Mouse (Mus musculus): Measurements from ENCODE around the gene Plscr2.

Plscr2 gene

DNA sequence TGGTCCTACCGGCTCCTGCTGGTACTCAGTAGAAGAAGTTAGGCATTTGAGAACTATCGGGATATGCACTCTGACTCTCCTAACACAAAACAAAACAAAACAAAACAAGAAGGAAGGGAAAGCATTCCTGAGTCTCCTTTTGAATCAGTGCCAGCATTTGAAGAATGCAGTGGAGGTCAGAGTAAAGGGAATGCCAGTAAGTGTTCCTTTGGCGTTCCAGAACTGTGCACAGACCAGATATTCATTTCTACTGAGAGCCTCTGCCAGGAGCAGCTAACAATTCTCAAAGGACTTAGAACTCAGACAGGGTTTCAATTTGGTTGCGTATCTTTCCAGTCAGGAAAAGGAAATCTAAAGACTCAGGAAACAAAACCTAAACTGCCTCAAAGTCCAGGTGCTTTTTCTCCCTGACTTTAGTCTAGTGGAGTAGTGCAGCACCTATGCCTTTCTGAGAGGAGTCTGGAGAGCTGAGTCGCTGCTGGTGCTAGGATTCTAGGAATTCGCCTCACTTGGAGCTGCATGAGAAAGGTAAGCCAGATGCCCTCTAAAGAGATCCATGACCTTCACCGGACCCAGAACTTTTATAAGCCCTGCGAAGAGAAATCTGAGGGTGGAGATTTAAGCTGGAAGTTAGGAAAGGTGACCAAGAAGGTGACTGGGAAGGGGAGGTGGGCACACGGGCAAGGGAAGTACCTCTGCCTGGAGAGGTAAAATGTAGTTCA lies at the start of gene Plscr2:
Gene Plscr2 (plus strand): TSS at position 117 of the 722 bp plus-strand sequence.
- DNase-seq, result peak; percentile 47

DNA sequence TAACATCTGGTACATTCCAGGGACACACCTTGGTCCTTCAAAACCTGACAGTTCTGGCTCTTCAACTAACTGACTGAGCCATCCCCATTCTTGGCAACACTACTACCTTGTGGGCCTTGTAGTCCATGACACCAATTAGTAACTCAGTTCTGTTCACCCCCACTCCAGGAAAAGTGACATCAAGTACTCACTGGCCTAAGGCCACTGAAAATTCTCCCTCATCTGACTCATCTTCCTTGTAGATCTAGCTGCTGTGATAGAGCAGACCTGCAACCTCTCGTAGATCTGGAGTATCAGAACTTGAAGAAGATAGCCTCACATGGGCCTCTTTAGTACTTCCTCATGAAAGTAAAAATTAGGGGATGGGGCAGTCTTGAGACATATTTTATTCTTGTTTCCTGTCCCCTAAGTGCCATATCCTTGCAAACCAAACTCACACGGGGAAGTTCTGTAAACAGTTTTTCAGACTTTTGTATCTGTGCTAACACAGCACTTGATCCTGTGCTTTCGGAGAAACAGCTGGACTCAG lies 49.2 kb upstream of the Plscr2 start:
- no peak for DNase-seq

DNA sequence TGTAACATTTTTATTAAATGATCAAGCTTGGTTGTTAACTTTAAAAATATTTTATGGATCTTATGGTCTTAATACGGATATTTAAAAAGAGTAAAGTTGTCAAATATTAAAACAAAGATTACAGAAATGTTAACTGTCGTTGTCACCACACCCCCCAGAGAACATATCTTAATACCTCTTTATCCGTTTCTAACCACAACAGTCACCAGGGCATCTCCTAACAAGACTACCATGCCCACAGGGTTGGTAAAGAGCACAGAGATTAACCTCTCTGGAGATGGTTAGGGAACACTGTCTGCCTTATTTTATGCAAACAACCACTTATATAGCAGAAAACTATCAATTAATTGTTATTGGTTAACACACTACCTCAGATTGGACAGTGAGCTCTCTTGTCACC lies 48.6 kb upstream of the Plscr2 start:
- DNase-seq, result no peak

DNA sequence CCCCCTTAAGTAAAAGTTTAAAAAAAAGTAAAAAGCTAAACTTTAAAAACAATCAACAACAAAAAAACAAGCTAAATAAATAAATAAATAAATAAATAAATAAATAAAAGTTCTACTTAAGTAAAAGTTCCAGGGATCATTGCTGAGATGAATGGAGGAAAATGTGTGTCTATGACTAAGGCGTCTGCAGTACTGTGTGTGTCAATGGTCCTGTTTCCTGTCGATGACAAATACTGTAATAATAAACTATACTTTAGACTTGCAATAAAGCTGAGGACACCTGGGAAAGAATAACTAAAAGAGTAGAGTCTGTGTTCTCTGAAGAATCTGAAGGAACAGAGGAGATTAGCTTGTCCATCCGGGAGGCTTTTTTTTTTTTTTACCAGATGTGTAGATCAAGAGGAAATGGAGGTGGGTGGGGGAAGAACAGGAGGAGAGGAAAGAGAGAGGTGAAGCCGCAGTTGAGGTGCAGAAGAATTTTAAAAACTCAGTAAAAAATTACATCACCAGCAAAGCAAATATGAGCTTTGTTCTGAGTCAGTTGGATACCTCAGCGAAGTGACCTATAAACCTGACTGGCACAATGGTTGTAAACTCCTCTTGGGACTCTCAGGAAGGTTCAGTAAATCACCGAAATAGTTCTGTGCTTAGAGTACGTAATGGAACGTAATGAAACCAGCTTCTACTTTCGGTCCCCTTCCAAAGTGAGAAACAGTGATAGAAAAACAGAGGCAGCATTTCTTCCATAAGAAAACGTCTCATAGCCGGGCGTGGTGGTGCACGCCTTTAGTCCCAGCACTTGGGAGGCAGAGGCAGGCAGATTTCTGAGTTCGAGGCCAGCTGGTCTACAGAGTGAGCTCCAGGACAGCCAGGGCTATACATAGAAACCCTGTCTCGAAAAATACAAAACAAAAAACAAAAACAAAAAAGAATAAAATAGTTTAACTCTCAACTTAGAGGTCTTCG lies 46.3 kb upstream of the Plscr2 start:
- DNase-seq, result no peak

DNA sequence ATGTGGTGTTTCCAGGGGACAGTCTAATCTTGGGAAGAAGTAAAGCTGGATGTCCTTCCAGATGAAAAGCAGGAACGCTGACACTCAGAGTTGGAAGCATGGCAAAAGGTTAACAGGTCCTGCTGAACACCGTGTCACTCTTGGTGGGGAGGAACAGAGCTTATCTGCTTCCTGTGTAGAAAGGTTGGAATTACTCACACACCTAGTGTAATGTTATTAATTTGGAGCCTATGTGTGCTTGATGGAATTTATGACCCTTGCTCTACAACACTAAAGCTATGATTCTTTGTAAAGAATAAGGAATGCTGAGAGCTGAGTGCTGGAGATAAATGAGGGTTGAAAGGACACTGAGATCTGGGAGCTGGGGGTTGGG lies 45.6 kb upstream of the Plscr2 start:
- no peak for DNase-seq

DNA sequence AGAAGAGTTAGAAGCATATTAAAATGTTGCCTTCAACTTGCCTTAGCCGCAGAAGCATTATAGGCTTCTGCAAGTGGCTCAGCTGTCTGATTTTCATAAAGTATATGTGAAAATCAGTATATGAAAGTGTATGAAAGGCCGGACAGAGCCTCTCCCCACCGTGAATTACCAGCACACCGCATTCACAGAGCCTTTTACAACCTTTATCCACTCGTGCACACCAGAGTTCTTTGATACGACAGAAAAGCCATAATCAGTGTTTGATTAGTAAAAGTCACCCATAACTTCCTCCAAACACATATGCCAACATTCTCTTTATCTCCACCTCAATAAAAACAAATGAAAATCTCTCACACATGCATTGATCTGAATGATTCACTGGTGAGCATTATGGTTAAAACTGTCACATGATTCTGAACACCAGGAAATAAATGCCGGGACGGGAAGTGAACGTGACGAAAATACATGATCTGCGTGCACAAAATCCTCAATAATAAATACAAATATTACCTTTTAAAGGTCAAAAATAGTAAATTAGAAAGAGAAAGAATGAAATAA lies 40.4 kb upstream of the Plscr2 start:
- DNase-seq, result no peak

DNA sequence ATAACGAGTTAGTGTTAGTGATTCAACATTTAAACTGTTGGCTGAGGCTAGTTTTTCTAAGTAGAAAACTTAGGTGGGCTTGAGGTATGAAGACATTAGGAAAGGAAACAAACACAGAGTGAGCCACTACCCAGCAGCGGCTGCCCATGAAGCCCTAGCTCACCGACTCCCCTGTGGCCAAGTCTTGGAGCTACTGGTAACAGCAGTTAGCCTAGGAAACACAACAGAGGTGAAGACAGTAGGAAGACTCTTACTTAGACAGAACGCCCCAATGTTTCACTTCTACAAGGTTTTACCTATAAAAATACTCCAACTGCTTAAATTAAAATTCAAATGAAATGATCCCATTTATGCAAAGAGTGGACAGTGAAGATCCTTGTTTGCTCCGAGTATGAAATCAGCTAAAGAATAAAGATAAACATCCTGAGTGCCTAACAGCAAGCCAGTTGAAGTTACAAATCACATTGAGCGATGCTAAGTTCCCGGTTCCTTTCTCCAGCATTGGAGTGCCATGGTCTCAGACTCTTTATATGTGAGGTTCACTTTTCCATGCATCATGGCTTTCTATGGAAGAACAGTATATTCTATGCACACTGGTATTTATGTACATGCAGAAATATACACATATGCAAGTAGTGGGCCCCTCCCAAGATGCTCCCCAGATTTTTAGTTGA lies 26.5 kb upstream of the Plscr2 start:
- no peak for DNase-seq

DNA sequence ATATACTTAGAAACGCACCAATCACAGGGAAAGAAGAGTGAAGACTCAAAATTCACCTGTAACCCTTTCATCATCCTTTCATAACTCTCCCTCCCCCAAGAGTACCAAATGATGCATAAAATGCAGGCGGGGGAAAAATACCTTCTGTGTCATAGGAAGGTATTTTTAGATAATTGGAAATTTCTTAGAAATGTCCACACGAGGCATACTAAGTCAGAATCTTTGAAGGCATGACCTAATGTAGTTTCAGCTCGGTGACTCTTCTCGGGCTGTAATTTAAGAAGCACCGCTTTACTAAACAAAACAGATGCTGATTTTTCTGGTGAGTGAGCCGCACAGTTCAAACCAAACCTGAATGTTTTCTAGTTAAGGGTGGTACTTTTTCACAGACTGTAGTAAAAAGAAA lies 26.0 kb upstream of the Plscr2 start, which contains the start of gene Plscr1:
Gene Plscr1 (plus strand): TSS at position 304 of the 406 bp plus-strand sequence.
- DNase-seq, result no peak

DNA sequence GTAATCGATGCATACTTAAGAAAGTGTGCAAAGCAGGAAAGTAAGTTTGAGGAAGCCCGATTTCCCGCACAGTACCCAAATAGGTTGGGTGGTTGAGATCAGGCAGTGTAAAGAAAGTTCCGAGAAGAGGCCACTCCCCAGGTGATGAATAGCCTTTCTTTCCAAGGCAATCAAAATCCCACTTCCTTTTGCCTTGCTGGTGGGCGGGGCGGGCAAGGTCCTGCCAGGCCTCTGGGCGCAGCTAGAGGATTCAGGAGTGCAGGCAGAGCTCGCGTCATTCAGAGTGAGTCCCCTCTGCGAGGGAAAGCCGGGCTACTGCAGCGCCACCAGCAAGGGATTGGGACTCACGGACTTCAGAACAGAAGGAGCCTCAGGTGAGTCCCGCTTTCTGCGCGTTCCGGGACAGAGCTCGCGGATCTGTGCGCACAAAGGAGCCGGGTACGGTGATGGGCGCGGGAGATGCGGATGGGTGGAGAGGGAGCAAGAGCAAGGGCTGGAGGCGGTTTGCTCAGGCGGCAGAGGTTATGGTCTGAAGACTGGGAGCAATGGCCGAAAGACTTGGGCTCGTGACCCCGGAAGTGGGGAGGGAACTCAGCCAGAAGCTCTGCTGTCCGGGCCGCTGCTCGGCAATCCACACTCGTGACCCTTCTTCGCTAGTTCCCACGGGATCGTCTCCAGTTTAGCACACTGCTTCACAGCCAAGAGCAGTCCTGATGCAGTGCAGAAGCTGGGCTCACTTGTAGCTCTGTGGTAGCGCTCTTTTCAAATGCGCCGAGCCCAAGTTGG lies 25.2 kb upstream of the Plscr2 start:
- DNase-seq, result peak; percentile 81

DNA sequence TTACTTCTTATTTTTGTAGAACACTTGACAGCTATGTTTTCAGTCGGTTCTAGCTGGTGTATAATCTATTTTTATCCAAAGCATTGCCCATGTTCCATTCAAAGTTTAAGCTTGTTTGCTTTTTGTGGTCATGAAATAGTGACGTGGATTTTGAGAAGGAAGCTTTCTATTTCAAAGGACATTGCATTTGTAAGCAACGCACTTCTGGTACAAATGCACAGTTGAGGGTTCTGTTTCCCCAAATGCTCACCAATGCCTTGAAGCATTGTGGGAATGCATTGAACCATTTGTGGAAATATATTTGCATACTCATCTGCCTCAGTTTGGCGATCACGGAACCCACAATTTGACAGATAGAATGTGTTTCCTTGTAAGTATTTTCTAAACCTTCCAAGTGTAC lies 22.7 kb upstream of the Plscr2 start:
- no peak for DNase-seq

DNA sequence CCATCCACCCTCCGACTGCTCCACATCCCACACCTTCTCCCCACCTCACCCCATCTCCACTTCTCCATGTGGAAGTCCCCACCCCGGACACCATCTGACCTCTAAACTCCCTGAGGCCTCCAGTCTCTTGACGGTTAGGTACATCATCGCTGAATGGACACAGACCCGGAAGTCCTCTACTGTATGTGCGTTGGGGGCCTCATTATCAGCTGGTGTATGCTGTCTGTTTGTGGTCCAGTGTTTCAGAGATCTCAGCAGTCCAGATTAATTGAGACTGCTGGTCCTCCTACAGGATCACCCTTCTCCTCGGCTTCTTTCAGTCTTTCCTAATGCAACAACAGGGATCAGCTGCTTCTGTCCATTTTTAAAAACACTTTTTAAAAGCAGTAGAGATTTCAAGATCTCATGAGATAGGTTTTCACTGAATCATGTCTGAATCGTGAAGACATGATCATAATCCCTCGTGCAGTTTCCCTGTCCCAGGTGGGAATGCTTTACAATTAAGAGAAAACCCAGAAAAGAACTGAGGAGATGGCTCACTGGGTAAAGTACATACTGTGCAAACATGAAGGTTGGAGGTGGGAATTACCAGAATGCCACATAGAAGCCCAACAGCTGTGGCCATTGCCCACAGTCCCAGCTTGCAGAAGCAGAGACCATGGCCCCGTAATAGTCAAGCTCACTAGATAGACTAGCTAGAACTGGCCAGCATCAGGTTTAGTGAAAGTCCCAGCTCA lies 21.6 kb upstream of the Plscr2 start:
- no peak for DNase-seq

DNA sequence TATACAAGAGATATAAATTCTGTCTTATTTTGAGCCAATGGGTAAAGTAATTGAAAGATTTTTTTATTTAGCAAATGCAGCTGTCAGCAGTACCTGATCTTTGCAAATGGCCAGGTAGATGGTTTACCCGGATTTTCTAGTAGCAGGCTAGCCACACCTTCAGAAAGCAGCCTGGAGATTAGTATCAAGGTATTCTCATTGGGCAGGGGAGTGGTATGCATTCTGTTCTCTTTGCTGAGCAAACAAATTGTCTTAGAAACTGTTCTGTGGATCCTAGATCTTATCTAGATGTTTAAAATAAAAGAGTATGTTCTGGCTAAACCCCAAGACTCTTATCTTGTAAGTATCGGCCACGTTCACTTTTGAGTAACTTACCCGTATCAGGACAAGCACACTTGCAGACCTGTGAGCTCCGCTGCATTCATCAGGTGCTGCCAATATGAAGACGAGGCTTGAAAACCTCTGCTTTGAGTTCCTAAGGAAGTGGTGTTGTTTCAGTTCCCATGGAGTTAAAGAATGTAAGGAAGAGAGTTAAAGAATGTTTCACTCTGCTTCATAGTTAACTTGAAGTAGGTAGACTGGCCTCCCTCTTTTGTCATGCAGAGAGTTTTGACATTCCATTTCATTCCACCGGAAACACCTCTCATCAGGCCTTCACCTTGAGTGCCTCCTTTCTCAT lies 14.8 kb upstream of the Plscr2 start:
- no peak for DNase-seq

DNA sequence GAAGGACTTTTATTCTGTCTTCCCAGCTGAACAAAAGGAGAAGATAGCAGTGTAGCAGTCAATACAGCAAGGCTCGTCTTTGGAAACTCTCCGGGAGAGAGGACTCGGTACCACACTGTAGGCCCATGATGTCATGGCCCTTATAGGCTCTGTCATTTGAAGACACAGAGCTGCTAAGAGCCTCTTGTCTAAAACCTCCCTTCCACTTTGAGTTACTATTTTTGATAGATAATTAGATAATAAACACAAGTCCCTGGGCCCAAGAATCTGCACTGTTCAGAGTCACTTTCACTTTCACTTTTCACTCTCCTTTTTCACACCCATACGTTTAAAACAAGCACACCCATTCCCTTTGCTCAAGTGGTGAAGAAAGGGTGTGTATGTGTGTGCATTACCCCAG lies 9.7 kb upstream of the Plscr2 start:
- DNase-seq, result no peak

DNA sequence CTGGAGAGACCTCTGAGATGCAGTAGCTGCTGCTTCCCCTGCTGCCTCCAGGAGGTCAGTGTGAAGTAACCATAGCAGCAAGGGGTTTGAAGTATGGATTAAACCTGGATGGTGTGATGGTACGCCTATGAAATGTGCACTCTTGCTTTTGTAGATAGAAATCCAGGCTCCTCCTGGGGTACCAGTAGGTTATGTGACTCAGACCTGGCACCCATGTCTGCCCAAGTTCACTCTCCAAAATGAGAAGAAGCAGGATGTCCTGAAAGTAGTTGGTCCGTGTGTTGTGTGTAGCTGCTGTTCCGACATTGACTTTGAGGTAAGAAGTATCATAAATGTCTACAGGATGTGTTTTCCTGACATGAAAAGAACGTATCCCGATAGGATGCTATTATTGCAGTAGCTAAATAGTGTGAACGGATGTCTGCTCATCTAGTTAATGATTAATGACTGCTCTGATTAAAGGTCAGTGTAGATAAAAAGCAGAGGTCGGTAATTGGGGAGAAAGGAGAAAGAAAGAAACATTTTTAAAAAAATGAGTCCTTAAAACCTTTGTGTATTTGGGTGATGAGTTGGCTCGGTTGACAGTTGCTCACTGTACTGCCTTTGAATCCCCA lies 8.7 kb upstream of the Plscr2 start:
- no peak for DNase-seq

DNA sequence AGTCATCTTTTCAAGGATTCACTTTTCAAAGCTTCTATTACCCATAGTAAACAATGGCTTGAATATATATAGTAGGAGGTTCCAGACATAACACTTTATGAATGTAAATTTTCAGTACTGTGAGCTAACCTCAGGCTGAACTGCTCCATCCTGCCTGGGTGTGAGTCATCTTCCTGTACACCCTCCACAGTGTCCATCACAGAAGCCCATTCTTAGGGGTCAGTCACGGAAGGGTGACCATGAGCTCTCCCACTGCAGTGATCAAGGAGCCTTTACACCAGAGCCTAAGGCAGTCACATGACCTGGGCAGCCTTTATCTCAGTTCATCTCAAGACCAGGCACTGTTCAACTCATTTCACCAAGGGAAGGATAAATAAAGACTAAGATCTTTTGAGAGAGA lies 7.7 kb upstream of the Plscr2 start:
- no peak for DNase-seq

DNA sequence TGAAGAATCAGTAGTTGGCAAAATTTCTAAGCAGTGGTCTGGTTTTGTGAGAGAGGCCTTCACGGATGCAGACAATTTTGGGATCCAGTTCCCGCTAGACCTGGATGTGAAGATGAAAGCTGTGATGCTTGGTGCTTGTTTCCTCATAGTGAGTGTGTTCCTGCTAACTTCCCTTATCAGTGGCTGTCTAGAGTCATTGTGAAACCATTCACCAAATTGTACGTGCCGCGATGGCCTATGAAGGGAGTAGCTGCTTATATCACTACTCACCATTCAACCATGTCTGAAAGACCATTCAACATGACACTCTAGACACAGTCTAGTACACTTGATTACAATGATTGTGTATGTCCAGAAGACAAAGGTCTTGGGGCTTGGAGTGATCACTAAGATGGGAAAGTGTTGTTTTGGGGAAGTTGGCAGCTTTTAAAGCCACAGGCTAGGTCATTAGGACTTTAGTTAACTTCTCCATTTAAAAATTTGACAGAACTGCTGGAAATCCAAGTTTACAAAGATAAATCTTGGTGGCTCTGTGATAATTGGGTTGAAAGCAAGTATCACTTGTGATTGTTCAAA lies 5.5 kb upstream of the Plscr2 start:
- no peak for DNase-seq

DNA sequence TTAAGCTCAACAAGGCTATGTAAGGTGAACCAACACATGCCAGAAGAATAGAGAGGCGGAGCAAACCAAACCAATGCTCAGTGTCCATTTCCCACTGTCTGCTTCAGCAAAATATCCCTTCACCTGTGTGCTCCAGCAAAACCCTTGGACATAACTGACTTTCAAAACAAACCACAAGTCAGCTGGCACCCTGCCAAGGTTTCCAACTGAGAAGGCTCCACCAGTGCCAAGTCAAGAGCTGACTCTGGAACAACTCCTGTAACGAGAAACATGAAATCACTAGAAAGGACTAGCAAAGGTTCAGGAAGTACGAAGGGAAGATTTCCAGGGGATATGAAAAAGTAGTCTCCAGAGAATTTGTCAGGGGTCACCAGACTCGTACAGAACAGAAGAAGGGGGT lies 4.5 kb upstream of the Plscr2 start:
- DNase-seq, result peak; percentile 80

DNA sequence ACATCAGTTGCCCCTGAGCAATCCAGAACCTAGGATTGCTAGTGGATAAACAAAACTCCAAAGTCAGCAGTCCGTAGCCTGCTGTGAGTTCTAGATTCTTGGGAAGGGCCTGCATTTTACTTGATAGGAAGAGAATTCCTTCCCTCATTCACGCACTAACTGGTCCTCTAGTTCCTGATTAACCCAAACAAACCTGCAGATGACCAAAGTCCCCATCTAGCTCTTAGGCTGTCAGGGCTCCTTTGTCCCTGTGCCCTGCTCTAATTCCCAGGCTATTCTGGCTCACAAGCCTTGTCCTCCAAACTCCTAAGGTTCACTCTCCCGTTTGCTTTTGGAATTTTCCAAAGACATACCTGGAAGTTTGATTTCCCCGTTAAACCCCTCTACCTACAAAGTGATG lies 2.8 kb upstream of the Plscr2 start:
- DNase-seq, result no peak

DNA sequence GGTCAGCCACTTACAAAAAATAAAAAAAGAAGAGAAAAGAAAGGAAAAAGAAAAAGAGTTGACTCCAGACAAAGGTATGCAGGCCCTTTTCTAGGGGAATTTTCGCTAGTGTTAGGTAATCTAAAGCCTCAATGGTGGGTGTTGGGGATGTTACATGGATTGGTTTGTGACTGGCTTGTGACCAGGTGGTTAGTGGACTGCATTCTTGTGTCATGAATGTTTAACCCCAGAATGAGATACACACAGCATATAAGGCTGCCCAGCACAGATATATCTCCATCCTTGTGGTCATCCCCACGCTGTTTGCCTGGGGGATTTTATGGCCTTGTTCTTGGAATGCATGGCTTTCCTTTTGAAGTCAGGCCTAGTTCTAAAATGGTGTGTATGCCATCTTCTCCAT lies 2.1 kb upstream of the Plscr2 start:
- DNase-seq, result no peak
